Mouse (Mus musculus) gastrocnemius, postnatal 25 days (tissue): ENCODE measurements around the gene Foxp4. TPM values are rescaled to one million over a fixed set of nuclear protein-coding genes. Genes with fewer than 3 reads are reported as not detected.
A peak's percentile ranks its signal among the peaks of the same experiment; 100 is the strongest.

Experiments used
- DNase-seq: peaks from one replicate; pipeline ENCODE4 v3.0.0; 2022
- long read RNA-seq, 2 experiments: library from polyadenylated mRNA; stranded (forward); transcript quantifications; one replicate each; pipeline ENCODE4 v2.0.0; 2021
- total RNA-seq, 2 experiments: library from RNA; stranded (reverse); gene quantifications; 1 replicate in 1 of 2; 2 replicates in 1 of 2; pipeline ENCODE4 v1.2.3; 2021

The Foxp4 gene
- 1 to 10 TPM; 6.4 to 7.6 TPM for total RNA-seq
- long read RNA-seq, experiment 1, partial matches to known transcripts = 1 of 1 reads
- long read RNA-seq, experiment 1, other reads (novel, unspliced or antisense) = 0 of 1 reads
- long read RNA-seq, experiment 2, partial matches to known transcripts = 5 of 6 reads
- long read RNA-seq, experiment 2, other reads (novel, unspliced or antisense) = 0 of 6 reads

- DNase-seq = peak; percentile 85
Measured at GRCm38 (mm10) chr17:47924383-47925339, at the start of gene Foxp4. Foxp4 (minus strand) TSS chr17:47924645.

GRCm38 (mm10) chr17:47973563-47974472 is 49.4 kb upstream of the Foxp4 start:
- peak; percentile 77 for DNase-seq

- DNase-seq = no peak
Measured at GRCm38 (mm10) chr17:47965885-47966505, 41.5 kb upstream of the Foxp4 start.

GRCm38 (mm10) chr17:47958046-47958790 is 33.8 kb upstream of the Foxp4 start:
- DNase-seq = no peak

GRCm38 (mm10) chr17:47956486-47956885 is 32.0 kb upstream of the Foxp4 start:
- no peak for DNase-seq

GRCm38 (mm10) chr17:47955054-47955741 is 30.8 kb upstream of the Foxp4 start:
- DNase-seq = no peak

GRCm38 (mm10) chr17:47953231-47953630 is 28.8 kb upstream of the Foxp4 start:
- DNase-seq = no peak

- DNase-seq = no peak
Measured at GRCm38 (mm10) chr17:47952368-47953081, 28.1 kb upstream of the Foxp4 start.

GRCm38 (mm10) chr17:47951452-47951851 is 27.0 kb upstream of the Foxp4 start:
- no peak for DNase-seq

- no peak for DNase-seq
Measured at GRCm38 (mm10) chr17:47950831-47951230, 26.4 kb upstream of the Foxp4 start.

- no peak for DNase-seq
Measured at GRCm38 (mm10) chr17:47949441-47949840, 25.0 kb upstream of the Foxp4 start.

GRCm38 (mm10) chr17:47948753-47949152 is 24.3 kb upstream of the Foxp4 start:
- no peak for DNase-seq

- DNase-seq = no peak
Measured at GRCm38 (mm10) chr17:47946921-47947420, 22.5 kb upstream of the Foxp4 start.

- no peak for DNase-seq
Measured at GRCm38 (mm10) chr17:47946111-47946510, 21.7 kb upstream of the Foxp4 start.

GRCm38 (mm10) chr17:47943103-47943870 is 18.8 kb upstream of the Foxp4 start:
- DNase-seq = no peak

- DNase-seq = no peak
Measured at GRCm38 (mm10) chr17:47942008-47942407, 17.6 kb upstream of the Foxp4 start.

- no peak for DNase-seq
Measured at GRCm38 (mm10) chr17:47938839-47939238, 14.4 kb upstream of the Foxp4 start.

GRCm38 (mm10) chr17:47937926-47938600 is 13.6 kb upstream of the Foxp4 start:
- DNase-seq = no peak
